Mouse (Mus musculus) left cerebral cortex, postnatal 14 days (tissue): ENCODE measurements around the gene Gm45808. TPM values are rescaled to one million over a fixed set of nuclear protein-coding genes. Genes with fewer than 3 reads are reported as not detected.

Experiments
- DNase-seq, 2 experiments: peaks; one replicate each; pipeline ENCODE4 v3.0.0; 2021 to 2022; ENCODE audit warnings: low spot score in 2 of 2, mixed read lengths in 1 of 2
- intact Hi-C: fragments of 180-260 bp; cut with DNase I; formaldehyde crosslinking; loops from one replicate; pipeline ENCODE4 v1.15.1; 2025
- microRNA-seq, 2 experiments: library from miRNA; unstranded; fragments of <30 nt; microRNA quantifications; one replicate each; pipeline ENCODE4 v1.2.0; 2022
- total RNA-seq, 2 experiments: library from RNA; stranded (reverse); gene quantifications; 2 replicates each; pipeline ENCODE4 v1.2.3; 2021

The Gm45808 gene
- total RNA-seq, 2 experiments from 2014 or later, result 0.88 to 1.7 TPM

DNA sequence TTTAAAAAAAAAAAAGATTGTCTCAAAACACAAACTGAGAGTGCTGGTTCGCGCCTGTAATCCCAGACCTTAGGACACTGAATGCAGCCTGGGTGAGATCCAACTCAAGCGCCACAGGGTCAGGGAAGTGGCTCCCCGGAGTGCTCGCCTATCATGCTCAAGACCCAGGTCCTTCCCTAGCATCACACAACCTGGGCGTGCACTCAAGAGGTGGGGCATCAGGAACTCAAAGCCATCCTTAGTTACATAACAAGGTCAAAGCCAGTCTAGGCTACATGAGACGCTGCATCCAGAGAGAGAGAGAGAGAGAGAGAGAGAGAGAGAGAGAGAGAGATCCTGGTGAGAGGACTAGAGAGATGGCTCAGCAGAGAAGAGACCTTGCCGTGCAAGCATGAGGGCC, 60.1 kb downstream of the Gm45808 start:
- intact Hi-C loops, result no loop called here
- no peak for DNase-seq

DNA sequence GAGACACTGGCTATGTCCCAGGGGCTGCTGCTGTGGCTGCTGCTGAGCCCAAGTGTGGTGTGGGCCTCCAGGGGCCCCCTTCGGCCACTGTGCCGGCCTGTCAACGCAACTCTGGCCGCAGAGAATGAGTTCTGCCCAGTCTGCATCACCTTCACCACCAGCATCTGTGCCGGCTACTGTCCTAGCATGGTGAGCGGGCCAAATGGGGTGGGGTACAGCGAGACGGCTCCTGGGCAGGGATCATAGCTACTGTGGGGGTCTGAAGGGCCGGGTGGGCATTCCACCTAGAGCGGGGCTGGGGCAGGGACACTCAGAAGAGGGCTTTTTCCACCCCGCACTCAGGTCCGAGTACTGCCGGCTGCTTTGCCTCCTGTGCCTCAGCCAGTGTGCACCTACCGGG, 65.4 kb downstream of the Gm45808 start:
- intact Hi-C loops, result no loop called here
- DNase-seq, result no peak

DNA sequence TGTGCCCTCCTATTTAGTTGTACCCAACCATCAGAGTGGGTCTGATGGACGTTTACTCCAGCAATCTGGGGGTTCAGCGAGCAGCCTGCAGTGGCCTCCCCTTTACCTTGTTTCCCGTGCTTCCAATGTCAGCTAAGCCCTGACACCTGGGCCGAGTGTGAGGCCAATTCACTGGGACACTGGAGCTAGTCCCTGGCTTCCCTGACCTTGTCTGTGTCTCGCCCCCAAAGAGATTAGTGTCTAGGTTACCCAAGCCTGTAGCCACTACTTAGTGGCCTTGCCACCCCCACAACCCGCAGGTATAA, 66.0 kb downstream of the Gm45808 start, which contains the start of gene Lhb:
Gene Lhb, plus strand, starts transcription at position 206 of the 305 bp plus-strand sequence.
- DNase-seq, result no peak
- intact Hi-C loops, result no loop called here

DNA sequence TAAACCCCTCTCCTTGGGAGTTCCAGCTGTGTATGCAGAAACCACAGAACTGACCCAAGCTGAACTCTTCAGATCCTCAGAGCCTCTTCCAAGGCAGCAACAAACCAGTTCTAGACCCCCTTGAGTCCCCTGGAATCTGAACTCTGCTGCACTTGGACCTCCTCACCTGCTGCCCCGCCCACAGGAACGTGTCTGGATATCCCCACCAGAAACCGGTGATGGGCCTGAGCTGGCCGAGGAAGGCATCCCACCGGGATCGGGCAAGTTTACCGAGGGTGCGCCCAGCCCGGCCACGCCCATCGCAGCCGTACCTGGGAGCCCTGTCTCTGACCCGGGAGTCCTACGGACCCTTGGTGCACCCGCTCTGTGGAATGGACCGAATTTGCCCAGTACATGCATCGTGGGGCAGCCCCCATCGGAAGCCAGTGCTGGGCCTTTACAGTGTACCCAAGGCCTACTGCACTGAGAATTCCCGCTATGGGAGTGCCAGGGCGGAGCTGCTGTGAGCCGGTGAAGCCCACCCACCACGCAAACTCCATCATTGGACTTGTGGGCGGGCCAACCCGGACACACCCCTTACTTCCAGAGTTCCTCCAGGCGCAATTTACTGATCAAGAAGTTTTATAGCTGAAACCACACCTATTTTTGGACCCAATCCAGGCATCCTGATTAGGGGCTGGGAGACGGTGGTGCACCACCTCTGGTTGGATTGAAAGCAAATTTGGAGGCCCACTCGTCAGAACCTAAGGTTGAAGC, 66.6 kb downstream of the Gm45808 start:
- intact Hi-C loops, result no loop called here
- no peak for DNase-seq

DNA sequence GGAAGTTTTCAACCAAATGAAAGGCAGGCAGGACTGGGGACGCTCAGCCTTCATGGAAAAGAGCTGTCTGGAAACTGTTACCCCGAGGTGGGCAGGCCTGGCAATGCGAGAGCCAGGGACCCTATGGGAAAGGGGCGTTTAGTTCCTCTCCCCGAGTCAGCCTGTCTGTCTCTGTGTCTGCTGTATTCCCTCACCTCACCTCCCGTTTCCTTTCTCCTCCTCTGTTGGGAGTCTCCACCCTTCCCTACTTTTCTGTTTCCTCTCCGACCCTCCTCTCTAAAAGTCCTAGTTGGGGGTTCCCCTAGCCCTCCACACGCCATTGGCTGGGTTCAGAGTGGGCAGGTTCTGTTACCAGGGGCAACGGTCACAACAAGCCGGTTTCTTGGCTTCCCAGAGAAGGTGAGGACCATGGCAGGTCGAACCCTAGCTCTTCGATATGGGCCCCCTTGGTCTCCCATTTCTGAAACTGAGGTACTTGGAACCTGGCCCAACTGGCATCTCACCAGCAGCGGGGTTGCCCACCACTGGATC, 68.6 kb downstream of the Gm45808 start:
- intact Hi-C loops, result no loop called here
- DNase-seq, result no peak

Small RNA genes lying within 50 kb of the gene (microRNA-seq; reads per million reads assigned to microRNA genes)
- 0 to 0.26 reads per million in 2 experiments for gene Gm22133

Other genes with a start within 250 kb of the Gm45808 start
- 1 to 10 TPM; 3.4 to 4.0 TPM for gene Cd37, start 247.7 kb downstream of the Gm45808 start, total RNA-seq
- 1 to 10 TPM in 1 of 2 experiments, under 1 TPM in 1; 0.97 to 1.1 TPM for gene Slc6a16, start 245.7 kb downstream of the Gm45808 start, total RNA-seq
- under 1 TPM; 0.40 to 0.59 TPM for gene Slc6a21, start 209.3 kb downstream of the Gm45808 start, total RNA-seq
- 10 to 100 TPM; 19.5 to 21.3 TPM for gene Trpm4, start 153.0 kb downstream of the Gm45808 start, total RNA-seq
- gene Hrc, start 151.5 kb downstream of the Gm45808 start, total RNA-seq, result 1 to 10 TPM in 1 of 2 experiments, under 1 TPM in 1; 0.99 to 1.2 TPM
- 100 to 1,000 TPM; 159 to 168 TPM for gene Ppfia3, start 119.8 kb downstream of the Gm45808 start, total RNA-seq
- 100 to 1,000 TPM; 198 to 216 TPM for gene Lin7b, start 116.2 kb downstream of the Gm45808 start, total RNA-seq
- gene Snrnp70, start 91.1 kb downstream of the Gm45808 start, total RNA-seq, result 100 to 1,000 TPM; 373 to 398 TPM
- gene Kcna7, start 81.2 kb downstream of the Gm45808 start, total RNA-seq, result under 1 TPM in 1 of 2 experiments, not detected in 1; 0.15 TPM
- not detected for gene Ntf5, start 73.1 kb downstream of the Gm45808 start, total RNA-seq
- gene Lhb, start 66.0 kb downstream of the Gm45808 start, total RNA-seq, result not detected
- 10 to 100 TPM; 14.4 to 16.3 TPM for gene Gys1, start 52.0 kb downstream of the Gm45808 start, total RNA-seq
- gene Ruvbl2, start 48.7 kb downstream of the Gm45808 start, total RNA-seq, result 10 to 100 TPM; 32.1 to 35.6 TPM
- gene Ftl1, start 26.9 kb downstream of the Gm45808 start, total RNA-seq, result 100 to 1,000 TPM; 287 to 302 TPM
- gene Bax, start 19.9 kb downstream of the Gm45808 start, total RNA-seq, result 10 to 100 TPM; 75.0 to 81.0 TPM
- gene Tulp2, start 4.9 kb downstream of the Gm45808 start, total RNA-seq, result not detected
- gene Dhdh, start 2.0 kb upstream of the Gm45808 start, total RNA-seq, result 1 to 10 TPM; 2.8 to 2.9 TPM
- gene Nucb1, start 23.6 kb upstream of the Gm45808 start, total RNA-seq, result 100 to 1,000 TPM; 109 to 110 TPM
- gene Ppp1r15a, start 39.5 kb upstream of the Gm45808 start, total RNA-seq, result 10 to 100 TPM; 24.2 to 33.3 TPM
- 1 to 10 TPM; 1.0 to 2.4 TPM for gene Plekha4, start 39.5 kb upstream of the Gm45808 start, total RNA-seq
- not detected for gene Hsd17b14, start 68.1 kb upstream of the Gm45808 start, total RNA-seq
- gene Bcat2, start 83.3 kb upstream of the Gm45808 start, total RNA-seq, result 10 to 100 TPM; 22.6 to 25.2 TPM
- not detected for gene Fgf21, start 128.7 kb upstream of the Gm45808 start, total RNA-seq
- gene Fut1, start 130.5 kb upstream of the Gm45808 start, total RNA-seq, result not detected
- gene Izumo1, start 135.0 kb upstream of the Gm45808 start, total RNA-seq, result under 1 TPM in 1 of 2 experiments, not detected in 1; 0.26 TPM
- gene Rasip1, start 140.7 kb upstream of the Gm45808 start, total RNA-seq, result 10 to 100 TPM; 11.2 to 11.3 TPM
- gene Mamstr, start 153.2 kb upstream of the Gm45808 start, total RNA-seq, result 1 to 10 TPM; 2.2 to 2.6 TPM
- gene Fut2, start 179.6 kb upstream of the Gm45808 start, total RNA-seq, result under 1 TPM; 0.19 to 0.46 TPM
- 1 to 10 TPM in 1 of 2 experiments, under 1 TPM in 1; 0.91 to 1.5 TPM for gene Ntn5, start 197.2 kb upstream of the Gm45808 start, total RNA-seq
- gene Sec1, start 207.6 kb upstream of the Gm45808 start, total RNA-seq, result under 1 TPM; 0.20 to 0.30 TPM
- 100 to 1,000 TPM; 168 to 172 TPM for gene Car11, start 213.0 kb upstream of the Gm45808 start, total RNA-seq
- gene Dbp, start 218.3 kb upstream of the Gm45808 start, total RNA-seq, result 10 to 100 TPM; 68.7 to 83.5 TPM
- gene Rpl18, start 228.6 kb upstream of the Gm45808 start, total RNA-seq, result 100 to 1,000 TPM; 369 to 389 TPM
- 10 to 100 TPM; 28.8 to 32.7 TPM for gene Sphk2, start 231.2 kb upstream of the Gm45808 start, total RNA-seq
- gene Fam83e, start 234.4 kb upstream of the Gm45808 start, total RNA-seq, result under 1 TPM; 0.24 to 0.34 TPM
- not detected for gene Spaca4, start 239.0 kb upstream of the Gm45808 start, total RNA-seq